Mouse (Mus musculus): ENCODE data around the gene Maml2.

The Maml2 gene

GRCm38 (mm10) chr9:13523046-13523445, 225.3 kb downstream of the Maml2 start:
- no peak for DNase-seq (ENCODE audit: extremely low read depth, insufficient read length, low spot score)

DNA sequence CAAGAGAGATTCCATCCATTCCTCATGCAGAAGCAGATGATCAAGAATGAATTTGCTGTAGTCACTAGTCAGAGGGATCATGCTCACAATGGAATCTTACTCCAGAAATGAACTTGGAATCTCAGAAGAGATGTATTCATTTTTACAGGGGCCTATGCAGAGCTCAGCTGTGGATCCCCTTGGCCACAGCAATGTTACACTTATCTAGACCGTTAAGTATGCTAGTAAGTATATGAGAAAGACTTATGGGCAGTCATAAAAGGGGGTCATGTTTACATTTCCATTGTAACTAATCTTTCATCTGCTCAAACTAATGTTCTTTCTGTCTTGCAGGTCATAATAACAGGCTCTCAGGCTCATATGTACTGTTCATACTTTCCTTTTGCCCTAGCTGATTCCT, 227.3 kb downstream of the Maml2 start:
- no peak for DNase-seq (ENCODE audit: extremely low read depth, insufficient read length, low spot score)

GRCm38 (mm10) chr9:13525561-13526255, 228.0 kb downstream of the Maml2 start:
- no peak for DNase-seq (ENCODE audit: extremely low read depth, insufficient read length, low spot score)

DNA sequence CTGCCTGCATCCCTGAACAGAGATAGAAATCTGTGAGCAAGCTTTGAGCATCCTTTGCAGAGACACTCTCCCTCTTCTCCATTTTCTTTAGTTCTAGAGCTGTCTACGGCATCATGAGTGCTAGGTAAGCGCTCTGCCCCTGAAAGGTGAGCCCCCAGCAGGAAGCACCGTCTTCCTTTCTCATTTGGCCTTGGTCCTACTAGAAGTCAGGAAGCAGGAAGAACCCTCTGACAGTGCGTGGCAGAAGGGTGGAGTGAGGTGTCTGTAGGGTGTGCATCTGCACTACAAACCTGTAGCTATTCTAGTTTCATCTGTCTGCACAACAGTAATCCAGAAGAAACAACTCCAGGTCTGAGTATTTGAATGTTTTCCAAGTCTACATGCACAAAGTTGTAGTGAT, 232.8 kb downstream of the Maml2 start:
- no peak for DNase-seq (ENCODE audit: extremely low read depth, insufficient read length, low spot score)

DNA sequence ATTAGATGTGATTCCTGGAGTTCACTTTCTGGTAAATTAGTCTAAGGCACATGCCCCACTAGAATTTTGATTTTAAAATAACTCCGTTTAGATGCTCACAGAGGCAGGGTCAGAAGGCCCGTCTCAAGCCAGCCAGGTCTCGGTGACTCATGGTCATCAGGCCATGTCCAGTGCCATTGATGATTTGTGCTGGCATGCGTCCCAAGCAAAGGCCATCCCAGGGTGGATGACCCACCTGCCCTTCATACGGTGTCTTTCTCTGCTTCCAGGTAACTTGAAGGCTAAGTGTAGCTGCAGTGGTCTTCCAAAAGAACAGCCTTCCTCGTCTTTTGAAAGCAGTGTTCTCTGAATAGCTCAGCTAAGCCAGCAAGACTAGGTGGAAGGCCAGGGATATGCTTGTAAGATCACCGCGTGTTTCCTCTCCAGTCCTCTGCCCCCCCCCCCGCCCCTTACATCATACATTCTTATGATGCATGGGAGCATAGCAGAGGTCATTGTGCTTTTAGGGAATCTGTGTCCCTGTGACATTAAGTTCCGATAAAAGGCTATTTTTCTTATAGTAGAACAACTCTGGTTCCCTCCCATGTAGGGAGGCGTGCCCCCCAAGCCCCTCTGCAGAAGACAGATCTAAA, 235.4 kb downstream of the Maml2 start:
- DNase-seq (ENCODE audit: extremely low read depth, insufficient read length, low spot score): no peak

DNA sequence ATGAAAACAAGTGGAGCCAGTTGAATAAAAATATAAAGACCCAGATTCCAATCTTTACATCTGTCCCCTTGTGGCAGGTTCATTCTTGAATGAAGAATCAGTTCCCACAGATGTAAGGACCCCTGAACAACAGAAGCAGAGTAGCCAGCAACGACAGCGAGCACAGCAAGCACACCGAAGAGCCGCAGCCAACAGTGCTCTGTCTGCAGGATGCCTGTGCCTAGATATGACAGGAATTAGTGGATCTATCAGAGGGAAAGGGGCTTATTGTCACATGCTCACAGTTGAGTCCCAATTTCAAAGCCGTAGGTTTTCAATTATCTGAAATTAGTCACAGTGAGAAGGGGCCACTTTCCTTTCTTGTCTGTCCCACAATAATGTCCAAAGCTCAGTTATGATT, 238.0 kb downstream of the Maml2 start:
- no peak for DNase-seq (ENCODE audit: extremely low read depth, insufficient read length, low spot score)

- no peak for DNase-seq (ENCODE audit: extremely low read depth, insufficient read length, low spot score)
Measured at GRCm38 (mm10) chr9:13536419-13537261, 238.9 kb downstream of the Maml2 start.

DNA sequence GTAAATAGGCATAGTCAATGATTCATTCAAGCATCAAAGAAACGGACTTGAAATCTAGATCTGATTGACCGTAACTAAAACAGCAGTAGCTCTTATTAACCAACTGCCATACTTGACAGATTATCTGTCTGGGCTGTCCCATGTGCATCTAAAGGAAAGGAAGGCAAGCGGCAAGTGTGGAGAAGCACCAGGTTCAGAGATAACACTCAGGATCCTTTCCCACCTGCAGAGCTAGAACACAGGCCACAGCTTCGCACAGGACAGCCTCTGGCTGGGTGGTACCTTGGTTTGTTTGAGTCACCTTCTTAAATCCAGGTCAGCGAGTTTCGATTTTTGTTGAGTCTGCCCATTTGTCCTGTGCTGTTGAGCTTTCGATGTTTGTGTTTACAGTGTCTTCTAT, 240.4 kb downstream of the Maml2 start:
- no peak for DNase-seq (ENCODE audit: extremely low read depth, insufficient read length, low spot score)

GRCm38 (mm10) chr9:13539535-13539934, 241.8 kb downstream of the Maml2 start:
- DNase-seq (ENCODE audit: extremely low read depth, insufficient read length, low spot score): no peak

GRCm38 (mm10) chr9:13540227-13540626, 242.5 kb downstream of the Maml2 start:
- no peak for DNase-seq (ENCODE audit: extremely low read depth, insufficient read length, low spot score)

DNA sequence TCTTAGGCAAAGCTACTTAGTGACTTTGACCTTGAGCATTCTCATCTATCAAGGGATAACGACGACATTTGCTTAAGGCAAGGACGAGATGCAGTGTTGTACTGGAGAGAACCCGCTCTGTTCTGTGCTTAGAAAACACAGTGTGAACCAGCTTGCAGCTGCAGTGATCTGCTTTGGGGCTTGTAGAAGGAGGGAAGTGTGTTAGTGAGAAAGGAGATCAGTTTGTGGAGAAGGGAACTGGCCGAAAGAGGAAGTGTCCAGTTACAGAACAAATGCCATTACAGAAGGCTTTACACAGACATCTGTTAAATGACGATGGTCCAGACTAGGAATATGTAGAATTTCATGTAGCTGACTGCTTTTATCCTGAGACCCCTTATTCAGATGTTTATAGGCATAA, 243.0 kb downstream of the Maml2 start:
- no peak for DNase-seq (ENCODE audit: extremely low read depth, insufficient read length, low spot score)

DNA sequence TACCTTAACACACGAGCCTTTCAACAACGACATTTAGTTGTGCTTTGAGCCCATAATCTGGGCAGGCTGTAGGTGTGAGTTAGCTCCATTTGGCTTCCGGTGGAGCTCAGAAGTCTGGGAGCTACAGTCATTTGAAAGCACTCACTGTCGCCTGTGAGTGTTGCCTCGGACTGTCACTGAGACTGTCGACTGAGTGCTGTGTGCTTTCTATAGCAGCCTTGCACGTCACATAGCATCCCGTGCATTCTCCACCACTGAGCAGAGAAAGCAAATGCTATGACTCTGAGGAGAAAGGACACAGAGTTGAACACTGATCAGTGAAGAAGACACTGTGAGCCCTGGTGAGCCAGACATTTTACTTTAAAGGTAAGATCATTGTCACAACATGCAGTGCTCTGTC, 245.4 kb downstream of the Maml2 start:
- no peak for DNase-seq (ENCODE audit: extremely low read depth, insufficient read length, low spot score)

DNA sequence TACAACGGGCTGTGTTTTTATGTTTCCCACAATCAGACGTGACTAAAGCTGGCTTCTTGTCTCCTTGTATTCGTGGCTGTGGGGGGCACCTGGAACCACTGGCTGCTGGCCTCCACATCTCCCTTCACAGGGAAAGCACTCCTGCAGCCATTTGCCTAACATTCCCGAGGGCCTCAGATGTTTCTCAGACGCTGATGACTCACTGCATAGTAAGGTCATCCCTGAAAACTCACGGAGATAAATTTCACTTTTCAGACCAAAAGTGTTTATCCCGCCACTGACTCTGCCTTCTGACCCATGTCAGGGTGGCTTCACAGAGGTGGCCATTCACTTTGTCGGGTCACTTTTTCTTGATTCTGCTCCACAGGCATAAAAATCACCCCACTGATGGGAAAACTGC, 246.4 kb downstream of the Maml2 start:
- no peak for DNase-seq (ENCODE audit: extremely low read depth, insufficient read length, low spot score)

GRCm38 (mm10) chr9:13545726-13546125, 248.0 kb downstream of the Maml2 start:
- no peak for DNase-seq (ENCODE audit: extremely low read depth, insufficient read length, low spot score)

DNA sequence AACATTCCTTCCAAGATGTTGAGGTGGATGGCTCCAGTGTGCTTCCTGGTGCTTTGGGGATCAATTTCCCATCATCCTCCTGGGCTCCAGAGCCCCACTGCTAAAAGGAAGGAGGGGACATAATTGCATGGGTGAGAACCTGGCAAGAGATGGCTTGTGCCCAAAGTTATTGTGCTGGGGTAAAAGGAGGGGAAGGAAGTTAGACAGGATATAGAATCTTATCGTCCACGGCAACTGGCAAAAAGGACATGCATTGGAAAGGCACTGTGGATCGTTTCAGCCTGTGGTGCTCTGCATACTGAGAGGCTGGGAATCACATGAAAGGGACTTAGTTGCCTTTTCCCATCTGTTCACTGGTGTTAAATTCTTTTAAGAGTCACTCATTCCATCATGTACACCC, 252.2 kb downstream of the Maml2 start:
- no peak for DNase-seq (ENCODE audit: extremely low read depth, insufficient read length, low spot score)

DNA sequence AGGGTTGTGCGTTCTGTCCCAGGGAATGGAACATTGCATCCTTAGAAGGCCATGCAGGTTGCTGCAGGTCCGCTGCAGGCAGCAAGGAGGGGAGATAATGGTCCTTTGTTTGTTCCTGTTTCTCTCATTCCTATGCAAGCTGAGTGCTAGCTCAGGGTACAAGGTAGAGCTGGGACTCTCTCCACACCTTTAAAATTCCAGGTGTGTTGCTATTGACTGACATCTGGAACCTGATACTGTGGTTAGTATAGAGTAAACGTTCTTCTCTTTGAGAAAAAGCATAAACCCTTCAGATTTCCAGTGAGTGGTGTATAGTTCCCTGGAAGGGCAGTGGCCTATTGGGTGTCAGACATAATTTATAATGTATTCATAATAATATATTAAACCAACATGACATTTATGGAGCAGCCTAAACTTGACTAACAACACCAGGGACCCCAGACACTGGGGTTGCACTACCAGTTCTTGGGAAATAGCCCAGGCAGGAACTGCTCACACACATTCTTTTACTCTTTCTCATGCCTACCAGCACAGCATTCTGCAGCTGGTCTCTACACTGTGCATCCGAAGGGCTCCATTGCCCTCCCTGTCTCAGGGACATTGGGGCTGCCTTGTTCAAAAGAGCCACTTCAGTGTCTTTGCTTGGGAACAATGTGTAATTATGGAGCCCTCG, 254.8 kb downstream of the Maml2 start:
- no peak for DNase-seq (ENCODE audit: extremely low read depth, insufficient read length, low spot score)

GRCm38 (mm10) chr9:13554773-13555172, 257.0 kb downstream of the Maml2 start:
- no peak for DNase-seq (ENCODE audit: extremely low read depth, insufficient read length, low spot score)

DNA sequence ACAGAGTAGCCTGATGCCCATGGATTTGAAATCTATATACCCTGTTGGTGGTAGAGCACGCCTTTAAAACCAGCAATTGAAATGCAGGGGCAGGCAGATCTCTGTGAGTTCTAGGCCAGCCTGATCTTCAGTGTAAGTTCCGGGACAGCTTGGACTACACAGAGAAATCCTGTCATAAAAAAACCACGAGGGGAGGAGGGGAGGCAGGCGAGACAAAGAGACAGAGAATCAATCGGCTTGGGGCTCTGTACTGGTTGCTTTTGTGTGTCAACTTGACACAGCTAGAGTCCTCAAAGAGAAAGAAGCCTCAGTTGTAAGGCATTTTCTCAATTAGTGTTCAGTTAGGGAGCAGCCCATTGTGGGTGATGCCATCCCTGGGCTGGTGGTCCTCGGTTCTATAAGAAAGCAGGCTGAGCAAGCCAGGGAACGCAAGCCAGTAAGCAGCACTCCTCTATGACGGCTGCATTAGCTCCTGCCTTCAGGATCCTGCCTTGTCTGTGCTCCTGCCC, 258.3 kb downstream of the Maml2 start:
- no peak for DNase-seq (ENCODE audit: extremely low read depth, insufficient read length, low spot score)

DNA sequence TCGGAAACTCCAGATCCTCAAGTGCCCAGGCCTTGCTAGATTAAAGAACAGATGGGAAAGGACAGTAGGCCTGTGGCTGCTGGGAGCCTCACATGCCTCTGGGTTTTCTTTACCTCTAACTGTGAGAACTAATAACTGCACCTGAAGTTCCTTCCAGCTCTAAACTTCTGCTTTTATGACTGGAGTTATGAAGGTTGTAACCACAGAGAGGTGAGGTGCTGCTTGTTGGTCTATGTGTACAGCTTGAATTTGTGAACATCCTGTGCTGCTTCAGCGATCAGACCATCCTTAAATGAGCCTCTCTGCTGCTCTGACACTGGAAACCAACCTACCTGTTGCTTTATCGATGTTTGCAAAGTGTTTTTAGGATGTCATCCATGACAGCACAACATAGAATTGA, 258.9 kb downstream of the Maml2 start:
- DNase-seq (ENCODE audit: extremely low read depth, insufficient read length, low spot score): no peak

GRCm38 (mm10) chr9:13558811-13559372, 261.1 kb downstream of the Maml2 start:
- no peak for DNase-seq (ENCODE audit: extremely low read depth, insufficient read length, low spot score)

GRCm38 (mm10) chr9:13560651-13561050, 262.9 kb downstream of the Maml2 start:
- DNase-seq (ENCODE audit: extremely low read depth, insufficient read length, low spot score): no peak
